ENCODE assay signal across 9 mouse cellular contexts in the genomic region with DNA sequence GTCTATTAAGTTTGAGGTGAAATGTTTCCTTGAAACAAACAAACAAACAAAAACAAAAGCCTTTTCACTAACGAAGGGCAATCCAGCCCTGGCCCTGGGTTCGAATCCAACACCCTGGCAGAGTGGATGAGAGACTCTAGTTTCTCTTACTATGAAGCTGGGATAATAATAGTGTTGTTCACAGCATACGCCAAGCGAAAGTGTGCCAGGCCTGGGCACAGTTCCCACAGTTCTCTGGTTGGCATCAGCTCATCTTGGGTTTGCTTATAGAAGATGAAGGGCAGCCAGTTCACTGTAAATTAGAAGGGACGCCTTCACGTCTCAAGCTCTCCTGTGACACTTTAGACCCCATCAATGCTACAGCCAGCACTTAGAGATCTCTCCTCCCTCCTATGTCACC. TPM values are rescaled to one million over a fixed set of nuclear protein-coding genes. Genes with fewer than 3 reads are reported as not detected.
DNase-seq lines count a peak whose midpoint lies in the region; ATAC-seq lines count a peak whose summit lies in the region.
"Had no signal": no experiment of that assay in that cellular context is flagged by ENCODE, and none has a peak within 500 bp of the region (broad histone marks: within the 10 kb centered on the region; RNA-seq: fewer than 3 reads in every experiment).

No protein-coding gene starts in this region.

- H3K4me1 ChIP-seq in embryonic facial prominence, embryonic 14.5 days (ENCODE audit: control insufficient read depth, insufficient read depth, low read length) = peaks cover 14% of the 10 kb centered on the region
- H3K4me1 ChIP-seq in embryonic facial prominence, embryonic 10.5 days = peaks cover 6% of the 10 kb centered on the region

- no peaks in the 10 kb centered on the region for H3K9me3 ChIP-seq in embryonic facial prominence, embryonic 14.5 days (ENCODE audit: control insufficient read depth, low read length)
- no peaks in the 10 kb centered on the region for H3K9me3 ChIP-seq in embryonic facial prominence, embryonic 10.5 days
- H3K9me3 ChIP-seq: liver, embryonic 13.5 days had no signal

- no peak for ATAC-seq in embryonic facial prominence, embryonic 14.5 days (ENCODE audit: low read depth)
- no peak for ATAC-seq in erythroblast, adult 5-6 weeks (replicated peaks; ENCODE audit: low FRiP score, poor library complexity, severe bottlenecking)

- 85% methylated on average over 6 of the region's 6 CpGs for WGBS in embryonic facial prominence, embryonic 14.5 days
- 90% methylated on average over 6 of the region's 6 CpGs for WGBS in embryonic facial prominence, embryonic 10.5 days

- DNase-seq in embryonic facial prominence, embryonic 14.5 days (ENCODE audit: low spot score) = no peak
- DNase-seq in embryonic facial prominence, embryonic 10.5 days (ENCODE audit: low spot score) = no peak
- peak; percentile 16 for DNase-seq in lung, postnatal 36 days
- no peak for DNase-seq in lung, postnatal 14 days
- DNase-seq in layer of hippocampus, adult 9-10 months (ENCODE audit: low spot score) = peak; percentile 45
- DNase-seq in right cerebral cortex, postnatal 4 days = peak; percentile 65
- DNase-seq in urinary bladder, postnatal 10 days (ENCODE audit: low spot score) = no peak
- DNase-seq: liver, embryonic 13.5 days had no signal

- no peaks in the 10 kb centered on the region; the same call in 1 of the 2 replicates for H3K27me3 ChIP-seq in embryonic facial prominence, embryonic 14.5 days (replicated peaks; ENCODE audit: control insufficient read depth, insufficient read depth, low read length)
- H3K27me3 ChIP-seq in embryonic facial prominence, embryonic 10.5 days (replicated peaks; ENCODE audit: low read depth, poor library complexity, severe bottlenecking) = no peaks in the 10 kb centered on the region

- no peak overlapping the region for H3K4me2 ChIP-seq in embryonic facial prominence, embryonic 14.5 days (ENCODE audit: low read depth, low read length)
- H3K4me2 ChIP-seq: liver, embryonic 13.5 days had no signal

- H3K4me3 ChIP-seq in embryonic facial prominence, embryonic 14.5 days (ENCODE audit: low read depth, low read length) = no peak overlapping the region
- no peak overlapping the region for H3K4me3 ChIP-seq in embryonic facial prominence, embryonic 10.5 days
- H3K4me3 ChIP-seq: liver, embryonic 13.5 days had no signal

- no peaks in the 10 kb centered on the region for H3K36me3 ChIP-seq in embryonic facial prominence, embryonic 14.5 days (ENCODE audit: control insufficient read depth, insufficient read depth, low read length)
- H3K36me3 ChIP-seq in embryonic facial prominence, embryonic 10.5 days (replicated peaks) = no peaks in the 10 kb centered on the region
- H3K36me3 ChIP-seq: liver, embryonic 13.5 days had no signal

- H3K9ac ChIP-seq in embryonic facial prominence, embryonic 14.5 days (ENCODE audit: low read depth, low read length) = 0 out of 2 replicates have a peak overlapping the region, but pooled peaks have one; percentile 8
- H3K9ac ChIP-seq: liver, embryonic 13.5 days had no signal

- peak overlapping the region; percentile 39; the same call in 1 of the 2 replicates for H3K27ac ChIP-seq in embryonic facial prominence, embryonic 14.5 days (replicated peaks; ENCODE audit: low read depth, low read length)
- H3K27ac ChIP-seq in embryonic facial prominence, embryonic 10.5 days (replicated peaks) = no peak overlapping the region
- H3K27ac ChIP-seq: liver, embryonic 13.5 days had no signal

RNA-seq across cellular contexts. Expression of gene Zfp664, which starts 39.2 kb away (rescaled TPM):
- 59.0 and 71.7 TPM in 2 replicates for polyA plus RNA-seq in embryonic facial prominence, embryonic 14.5 days (2014; fragmentation: Nextera tagmentation; extraction: Ambion mirVana)
- 162 and 171 TPM in 2 replicates for polyA plus RNA-seq in embryonic facial prominence, embryonic 10.5 days (2016; fragmentation: Nextera tagmentation; extraction: Ambion mirVana)
- 3.3 and 3.8 TPM in 2 replicates for total RNA-seq in erythroblast, adult 5-6 weeks (2015; ENCODE audit: low replicate concordance)
- total RNA-seq in erythroblast, adult 5-6 weeks (2017; ENCODE audit: low replicate concordance) = 5.0 and 7.9 TPM in 2 replicates

RNA-seq across cellular contexts. Expression of gene Ccdc92, which starts 39.5 kb away (rescaled TPM):
- 8.5 and 10.1 TPM in 2 replicates for polyA plus RNA-seq in embryonic facial prominence, embryonic 14.5 days (2014; fragmentation: Nextera tagmentation; extraction: Ambion mirVana)
- polyA plus RNA-seq in embryonic facial prominence, embryonic 10.5 days (2016; fragmentation: Nextera tagmentation; extraction: Ambion mirVana) = 12.1 and 13.8 TPM in 2 replicates
- not detected in 2 replicates for total RNA-seq in erythroblast, adult 5-6 weeks (2015; ENCODE audit: low replicate concordance)
- not detected in 2 replicates for total RNA-seq in erythroblast, adult 5-6 weeks (2017; ENCODE audit: low replicate concordance)

Comparison
In these comparisons a context has a peak if more than half of its experiments do, and no peak if none do; other contexts are left out.
1. DNase-seq: peak in lung, postnatal 36 days (single experiment), layer of hippocampus, adult 9-10 months (single experiment) and right cerebral cortex, postnatal 4 days (single experiment); none in embryonic facial prominence, embryonic 14.5 days (single experiment), embryonic facial prominence, embryonic 10.5 days (single experiment), lung, postnatal 14 days (single experiment) and urinary bladder, postnatal 10 days (single experiment).